Mouse (Mus musculus): ENCODE data around the gene Hes7.

Gene Hes7

GRCm38 (mm10) chr11:69117737-69118695, 2.2 kb upstream of the Hes7 start:
- peak; percentile 66 to 70 for DNase-seq (ENCODE audit: low spot score in 2 of 2)

GRCm38 (mm10) chr11:69118765-69119164, 1.4 kb upstream of the Hes7 start:
- DNase-seq (ENCODE audit: low spot score in 2 of 2), result peak; percentile 76 to 88

GRCm38 (mm10) chr11:69119446-69120155, 603 bp upstream of the Hes7 start:
- no peak for DNase-seq (ENCODE audit: low spot score in 2 of 2)

GRCm38 (mm10) chr11:69121001-69121740, 967 bp downstream of the Hes7 start:
- DNase-seq (ENCODE audit: low spot score in 2 of 2), result no peak

- DNase-seq (ENCODE audit: low spot score in 2 of 2), result no peak
Measured at GRCm38 (mm10) chr11:69121741-69122335, 1.6 kb downstream of the Hes7 start.

GRCm38 (mm10) chr11:69122336-69122951, 2.2 kb downstream of the Hes7 start, which contains the start of gene 9130213A22Rik:
Gene 9130213A22Rik, minus strand, starts transcription at chr11:69122589.
- peak; percentile 80 to 85 for DNase-seq (ENCODE audit: low spot score in 2 of 2)

- peak; percentile 88 to 91 for DNase-seq (ENCODE audit: low spot score in 2 of 2)
Measured at GRCm38 (mm10) chr11:69123056-69123692, 3.0 kb downstream of the Hes7 start.

GRCm38 (mm10) chr11:69123693-69124497, 3.7 kb downstream of the Hes7 start:
- DNase-seq (ENCODE audit: low spot score in 2 of 2), result peak; percentile 75 to 78

GRCm38 (mm10) chr11:69124498-69124847, 4.3 kb downstream of the Hes7 start:
- peak; percentile 59 to 76 for DNase-seq (ENCODE audit: low spot score in 2 of 2)

GRCm38 (mm10) chr11:69125041-69125851, 5.0 kb downstream of the Hes7 start:
- peak; percentile 74 to 83 for DNase-seq (ENCODE audit: low spot score in 2 of 2)

GRCm38 (mm10) chr11:69125852-69125918, 5.5 kb downstream of the Hes7 start, which contains the start of gene Aloxe3:
Gene Aloxe3, plus strand, starts transcription at chr11:69125896.
- DNase-seq (ENCODE audit: low spot score in 2 of 2), result no peak

GRCm38 (mm10) chr11:69125919-69126705, 5.9 kb downstream of the Hes7 start:
- no peak for DNase-seq (ENCODE audit: low spot score in 2 of 2)

GRCm38 (mm10) chr11:69126706-69127095, 6.5 kb downstream of the Hes7 start:
- no peak for DNase-seq (ENCODE audit: low spot score in 2 of 2)

- no peak for DNase-seq (ENCODE audit: low spot score in 2 of 2)
Measured at GRCm38 (mm10) chr11:69128426-69129122, 8.4 kb downstream of the Hes7 start.

- DNase-seq (ENCODE audit: low spot score in 2 of 2), result no peak
Measured at GRCm38 (mm10) chr11:69133566-69133922, 13.3 kb downstream of the Hes7 start.

- peak in 1 of 2 experiments; percentile 30 for DNase-seq (ENCODE audit: low spot score in 2 of 2)
Measured at GRCm38 (mm10) chr11:69133923-69134621, 13.9 kb downstream of the Hes7 start.

GRCm38 (mm10) chr11:69134622-69134968, 14.4 kb downstream of the Hes7 start:
- DNase-seq (ENCODE audit: low spot score in 2 of 2), result no peak

GRCm38 (mm10) chr11:69135361-69135760, 15.2 kb downstream of the Hes7 start:
- DNase-seq (ENCODE audit: low spot score in 2 of 2), result no peak
